Mouse (Mus musculus): ENCODE measurements at regions not wholly inside any gene's neighbourhood (a gene's known extent, or its start where the extent isn't known, plus 50 kb on each side); places are given as distances from the start of the nearest gene placed in this dataset.

DNA sequence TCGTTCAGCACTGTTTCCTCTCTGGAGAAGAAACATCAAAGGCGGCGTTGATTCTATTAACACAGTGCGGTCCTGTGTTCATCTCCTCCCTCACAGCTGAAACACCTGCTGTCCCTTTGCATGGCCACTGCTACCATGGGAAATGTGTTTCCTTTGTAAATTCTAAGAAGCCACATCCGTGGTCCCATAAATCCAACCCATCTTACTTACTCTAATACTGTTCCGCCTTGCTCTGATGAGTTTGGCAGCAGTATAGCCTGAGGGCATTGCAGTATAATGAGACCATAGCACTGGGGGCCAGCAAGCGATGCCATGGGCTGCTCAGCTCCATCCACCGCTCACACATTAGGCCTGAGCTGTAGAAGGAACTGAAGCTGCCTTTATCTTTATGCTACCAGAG is 290.6 kb downstream of the Atp23 start:
- no peaks in the 10 kb centered on the region for H3K27me3 ChIP-seq (ENCODE audit: control insufficient read depth, insufficient read depth, low read length)
- no peak overlapping the region for H3K27ac ChIP-seq (ENCODE audit: control insufficient read depth, insufficient read depth, low read depth, low read length)
- H3K4me3 ChIP-seq (ENCODE audit: control insufficient read depth, low read depth, low read length) = no peak overlapping the region
- no peak for TF ChIP-seq POLR2A (IDR thresholded peaks at IDR 0.05; ENCODE audit: control insufficient read depth, low read depth, low read length)
- TF ChIP-seq CTCF (IDR thresholded peaks at IDR 0.05; ENCODE audit: control insufficient read depth, insufficient read depth, insufficient replicate concordance, low read depth, low read length) = no peak
- H3K4me1 ChIP-seq (ENCODE audit: control insufficient read depth, insufficient read depth, low read length) = no peaks in the 10 kb centered on the region
- H3K36me3 ChIP-seq (ENCODE audit: control insufficient read depth, insufficient read depth, low read length) = no peaks in the 10 kb centered on the region

GRCm38 (mm10) chr10:126599686-126600085 is 301.5 kb downstream of the Atp23 start:
- Histone ChIP-seq H3K27ac (ENCODE audit: control insufficient read depth, insufficient read depth, low read depth, low read length) (no peak overlapping the region), H3K27me3 (ENCODE audit: control insufficient read depth, insufficient read depth, low read length) (no peaks in the 10 kb centered on the region), H3K36me3 (ENCODE audit: control insufficient read depth, insufficient read depth, low read length) (no peaks in the 10 kb centered on the region), H3K4me3 (ENCODE audit: control insufficient read depth, low read depth, low read length) (no peak overlapping the region), H3K4me1 (ENCODE audit: control insufficient read depth, insufficient read depth, low read length) (no peaks in the 10 kb centered on the region)
- TF ChIP-seq POLR2A (IDR thresholded peaks at IDR 0.05; ENCODE audit: control insufficient read depth, low read depth, low read length) (no peak), CTCF (IDR thresholded peaks at IDR 0.05; ENCODE audit: control insufficient read depth, insufficient read depth, insufficient replicate concordance, low read depth, low read length) (no peak)

- Histone ChIP-seq H3K27ac (ENCODE audit: control insufficient read depth, insufficient read depth, low read depth, low read length) (no peak overlapping the region), H3K4me1 (ENCODE audit: control insufficient read depth, insufficient read depth, low read length) (peaks cover 6% of the 10 kb centered on the region), H3K27me3 (ENCODE audit: control insufficient read depth, insufficient read depth, low read length) (no peaks in the 10 kb centered on the region), H3K4me3 (ENCODE audit: control insufficient read depth, low read depth, low read length) (no peak overlapping the region), H3K36me3 (ENCODE audit: control insufficient read depth, insufficient read depth, low read length) (no peaks in the 10 kb centered on the region)
- TF ChIP-seq CTCF (IDR thresholded peaks at IDR 0.05; ENCODE audit: control insufficient read depth, insufficient read depth, insufficient replicate concordance, low read depth, low read length) (no peak), POLR2A (IDR thresholded peaks at IDR 0.05; ENCODE audit: control insufficient read depth, low read depth, low read length) (no peak)
These were observed 333.0 kb downstream of the Atp23 start for GRCm38 (mm10) chr10:126568155-126568554.

- Histone ChIP-seq H3K27ac (ENCODE audit: control insufficient read depth, insufficient read depth, low read depth, low read length) (no peak overlapping the region), H3K36me3 (ENCODE audit: control insufficient read depth, insufficient read depth, low read length) (no peaks in the 10 kb centered on the region), H3K4me1 (ENCODE audit: control insufficient read depth, insufficient read depth, low read length) (no peaks in the 10 kb centered on the region), H3K27me3 (ENCODE audit: control insufficient read depth, insufficient read depth, low read length) (no peaks in the 10 kb centered on the region), H3K4me3 (ENCODE audit: control insufficient read depth, low read depth, low read length) (no peak overlapping the region)
- no peak for TF ChIP-seq POLR2A (IDR thresholded peaks at IDR 0.05; ENCODE audit: control insufficient read depth, low read depth, low read length)
- no peak for TF ChIP-seq CTCF (IDR thresholded peaks at IDR 0.05; ENCODE audit: control insufficient read depth, insufficient read depth, insufficient replicate concordance, low read depth, low read length)
These were observed 335.8 kb downstream of the Atp23 start for GRCm38 (mm10) chr10:126565326-126565725.

GRCm38 (mm10) chr10:126555080-126555479 is 346.1 kb downstream of the Atp23 start:
- Histone ChIP-seq H3K4me3 (ENCODE audit: control insufficient read depth, low read depth, low read length) (no peak overlapping the region), H3K4me1 (ENCODE audit: control insufficient read depth, insufficient read depth, low read length) (no peaks in the 10 kb centered on the region), H3K27me3 (ENCODE audit: control insufficient read depth, insufficient read depth, low read length) (no peaks in the 10 kb centered on the region), H3K27ac (ENCODE audit: control insufficient read depth, insufficient read depth, low read depth, low read length) (no peak overlapping the region), H3K36me3 (ENCODE audit: control insufficient read depth, insufficient read depth, low read length) (no peaks in the 10 kb centered on the region)
- no peak for TF ChIP-seq CTCF (IDR thresholded peaks at IDR 0.05; ENCODE audit: control insufficient read depth, insufficient read depth, insufficient replicate concordance, low read depth, low read length)
- TF ChIP-seq POLR2A (IDR thresholded peaks at IDR 0.05; ENCODE audit: control insufficient read depth, low read depth, low read length) = no peak

DNA sequence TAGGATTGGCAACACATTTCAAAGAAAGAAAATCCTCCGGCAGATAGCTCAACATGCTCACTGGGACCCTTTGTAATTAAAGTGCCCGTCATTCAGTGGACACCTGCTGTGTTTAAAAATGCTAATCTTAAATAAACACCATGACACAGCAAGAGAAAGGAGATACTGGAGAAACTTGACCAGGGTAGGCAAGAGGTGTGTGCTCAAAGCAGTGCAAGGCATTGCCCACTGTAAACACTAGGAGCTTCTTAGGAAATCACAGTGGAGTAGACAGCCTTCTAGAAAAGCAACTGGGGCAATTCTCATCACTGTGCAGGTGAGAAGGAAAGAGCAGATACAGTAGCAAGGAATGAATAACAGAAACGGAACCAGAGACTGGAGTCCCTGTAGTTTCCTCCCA is 369.2 kb downstream of the Atp23 start:
- H3K27ac ChIP-seq (ENCODE audit: control insufficient read depth, insufficient read depth, low read depth, low read length) = no peak overlapping the region
- H3K27me3 ChIP-seq (ENCODE audit: control insufficient read depth, insufficient read depth, low read length) = no peaks in the 10 kb centered on the region
- peaks cover 4% of the 10 kb centered on the region for H3K4me1 ChIP-seq (ENCODE audit: control insufficient read depth, insufficient read depth, low read length)
- no peak overlapping the region for H3K4me3 ChIP-seq (ENCODE audit: control insufficient read depth, low read depth, low read length)
- H3K36me3 ChIP-seq (ENCODE audit: control insufficient read depth, insufficient read depth, low read length) = no peaks in the 10 kb centered on the region
- no peak for TF ChIP-seq POLR2A (IDR thresholded peaks at IDR 0.05; ENCODE audit: control insufficient read depth, low read depth, low read length)
- no peak for TF ChIP-seq CTCF (IDR thresholded peaks at IDR 0.05; ENCODE audit: control insufficient read depth, insufficient read depth, insufficient replicate concordance, low read depth, low read length)

DNA sequence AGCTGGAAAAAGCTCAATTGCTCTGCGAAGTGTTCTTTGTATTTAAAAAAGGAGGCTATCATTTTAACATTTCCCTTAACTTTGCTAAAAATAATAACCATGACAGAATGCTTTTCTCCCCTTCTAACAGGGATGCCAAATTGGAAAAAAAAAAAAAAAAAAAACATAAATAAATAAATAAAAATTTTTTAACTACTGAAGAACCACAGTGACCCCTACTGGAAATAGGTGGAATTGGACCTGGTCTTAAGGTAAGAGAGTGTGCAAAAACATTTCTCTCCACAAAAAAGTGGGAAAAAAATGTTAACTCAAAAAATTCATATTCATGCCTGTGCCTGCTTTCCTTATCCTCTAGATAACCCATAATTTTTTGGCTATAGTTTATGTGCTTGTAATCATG is 369.8 kb downstream of the Atp23 start:
- H3K27me3 ChIP-seq (ENCODE audit: control insufficient read depth, insufficient read depth, low read length) = no peaks in the 10 kb centered on the region
- TF ChIP-seq POLR2A (IDR thresholded peaks at IDR 0.05; ENCODE audit: control insufficient read depth, low read depth, low read length) (no peak), CTCF (IDR thresholded peaks at IDR 0.05; ENCODE audit: control insufficient read depth, insufficient read depth, insufficient replicate concordance, low read depth, low read length) (no peak)
- H3K4me1 ChIP-seq (ENCODE audit: control insufficient read depth, insufficient read depth, low read length) = peaks cover 4% of the 10 kb centered on the region
- H3K4me3 ChIP-seq (ENCODE audit: control insufficient read depth, low read depth, low read length) = no peak overlapping the region
- no peaks in the 10 kb centered on the region for H3K36me3 ChIP-seq (ENCODE audit: control insufficient read depth, insufficient read depth, low read length)
- H3K27ac ChIP-seq (ENCODE audit: control insufficient read depth, insufficient read depth, low read depth, low read length) = no peak overlapping the region

GRCm38 (mm10) chr10:126528801-126529200 is 372.4 kb downstream of the Atp23 start:
- no peak for TF ChIP-seq CTCF (IDR thresholded peaks at IDR 0.05; ENCODE audit: control insufficient read depth, insufficient read depth, insufficient replicate concordance, low read depth, low read length)
- no peak for TF ChIP-seq POLR2A (IDR thresholded peaks at IDR 0.05; ENCODE audit: control insufficient read depth, low read depth, low read length)

More at GRCm38 (mm10) chr10:126528801-126529200, 372.4 kb downstream of the Atp23 start:
- Histone ChIP-seq H3K4me3 (ENCODE audit: control insufficient read depth, low read depth, low read length) (no peak overlapping the region), H3K27ac (ENCODE audit: control insufficient read depth, insufficient read depth, low read depth, low read length) (no peak overlapping the region), H3K27me3 (ENCODE audit: control insufficient read depth, insufficient read depth, low read length) (no peaks in the 10 kb centered on the region), H3K36me3 (ENCODE audit: control insufficient read depth, insufficient read depth, low read length) (no peaks in the 10 kb centered on the region), H3K4me1 (ENCODE audit: control insufficient read depth, insufficient read depth, low read length) (no peaks in the 10 kb centered on the region)
